Mouse (Mus musculus) liver, postnatal 0 days (tissue): ENCODE results near the gene Psmb6.

Source experiments
- CTCF ChIP-seq: sonication (generic); IDR thresholded peaks from 2 replicates; pipeline ENCODE4 v1.5.1; 2016; ENCODE audit warnings: antibody characterized with exemption, low read depth
- EP300 ChIP-seq: IDR thresholded peaks from 2 replicates; pipeline ENCODE4 v1.6.1; 2016; ENCODE audit warnings: antibody characterized with exemption, low read depth, mild to moderate bottlenecking

DNA sequence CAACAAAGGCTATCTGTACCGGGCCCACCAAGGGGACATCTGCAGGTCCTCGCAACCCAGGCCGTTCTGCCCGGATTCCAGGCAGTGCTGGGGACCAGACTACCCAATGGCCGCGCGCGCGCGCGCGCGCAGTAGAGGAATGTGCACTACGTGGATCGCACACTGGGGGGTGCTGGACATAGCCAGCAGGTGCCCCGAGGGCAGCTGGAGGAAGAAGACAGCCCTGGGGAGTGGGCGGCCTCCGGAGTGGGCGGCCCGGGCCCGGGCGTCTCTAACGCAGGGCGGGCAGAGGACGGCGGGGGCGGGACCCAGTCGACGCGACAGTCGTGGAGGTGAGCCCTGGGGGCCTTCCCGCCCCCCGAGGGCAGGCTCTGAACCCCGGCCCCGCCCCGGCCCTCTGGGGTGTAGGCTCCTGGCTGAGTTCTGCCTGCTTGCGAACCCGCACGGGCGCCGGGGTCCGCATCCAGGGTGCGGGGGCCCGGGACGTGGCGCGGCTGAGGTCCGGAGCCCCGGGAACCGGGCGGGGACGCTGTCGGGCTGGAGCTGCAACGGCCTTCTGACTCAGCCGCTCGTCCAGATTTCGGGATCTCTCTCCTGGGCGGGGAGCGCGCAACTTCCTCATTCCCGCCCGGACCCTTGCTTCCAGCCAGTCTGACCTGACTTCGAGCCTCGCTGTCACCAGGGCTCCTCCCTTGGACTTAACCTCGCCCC is 14.9 kb downstream of the Psmb6 start, which contains the start of gene Pld2:
- TF ChIP-seq CTCF = peak; percentile 77
- no peak for TF ChIP-seq EP300
